Mouse (Mus musculus): ENCODE measurements at regions not wholly inside any gene's neighbourhood (a gene's known extent, or its start where the extent isn't known, plus 50 kb on each side); places are given as distances from the start of the nearest gene placed in this dataset.

GRCm38 (mm10) chr2:72674229-72674628 lies 198.3 kb downstream of the Cdca7 start:
- TF ChIP-seq MEF2A (IDR thresholded peaks at IDR 0.05; ENCODE audit: extremely low read depth, insufficient replicate concordance, low read depth, low read length, poor library complexity, severe bottlenecking) = no peak
- no peak for TF ChIP-seq CTCF (IDR thresholded peaks at IDR 0.05 in 2 of 3, conservative IDR thresholded peaks at IDR 0.05 in 1 of 3; ENCODE audit: control insufficient read depth in 1 of 3, insufficient read depth in 1 of 3, low read depth in 2 of 3, low read length in 3 of 3, poor library complexity in 1 of 3, severe bottlenecking in 1 of 3)
- TF ChIP-seq JUND (IDR thresholded peaks at IDR 0.05; ENCODE audit: low read depth, low read length) = no peak
- TF ChIP-seq USF1 (IDR thresholded peaks at IDR 0.05; ENCODE audit: low read depth, low read length) = no peak
- TF ChIP-seq MAFK (IDR thresholded peaks at IDR 0.05; ENCODE audit: borderline replicate concordance, low read depth, low read length) = no peak
- TF ChIP-seq EP300 (IDR thresholded peaks at IDR 0.05; ENCODE audit: low read depth in 1 of 2, low read length in 2 of 2) = no peak

Data from MEL (cell line).